Mouse (Mus musculus) stomach, embryonic 16.5 days (tissue): ENCODE results near the gene Nadk2. TPM values are rescaled to one million over a fixed set of nuclear protein-coding genes. Genes with fewer than 3 reads are reported as not detected.

ENCODE experiments used
- ATAC-seq: fragments of 200-750 bp; cut with Nextera tagmentation; 2 replicates; pipeline ENCODE4 v1.8.0; 2017; ENCODE audit warnings: moderate number of reproducible peaks, moderate TSS enrichment; ENCODE audit not compliant: insufficient read depth, low FRiP score
- H3K27ac ChIP-seq: fragments of 300-500 bp; sonication (generic); 2 replicates; pipeline ENCODE4 v1.5.1; 2014; ENCODE audit warnings: low read length
- H3K27me3 ChIP-seq: fragments of 300-500 bp; sonication (generic); 2 replicates; pipeline ENCODE4 v1.6.1; 2014; ENCODE audit warnings: low read length, control low read depth, mixed read lengths; ENCODE audit not compliant: control insufficient read depth, insufficient read depth
- H3K36me3 ChIP-seq: fragments of 300-500 bp; sonication (generic); 2 replicates; pipeline ENCODE4 v1.6.1; 2014; ENCODE audit warnings: low read length; ENCODE audit not compliant: control insufficient read depth, insufficient read depth
- H3K4me1 ChIP-seq: fragments of 300-500 bp; sonication (generic); 2 replicates; pipeline ENCODE4 v1.6.1; 2014; ENCODE audit warnings: low read length, control low read depth, mixed read lengths; ENCODE audit not compliant: control insufficient read depth, insufficient read depth
- H3K4me2 ChIP-seq: fragments of 300-500 bp; sonication (generic); 2 replicates; pipeline ENCODE4 v1.6.1; 2014; ENCODE audit warnings: low read depth, low read length, mixed read lengths
- H3K4me3 ChIP-seq: fragments of 300-500 bp; sonication (generic); replicated peaks from 2 replicates; pipeline ENCODE4 v1.5.1; 2014; ENCODE audit warnings: mild to moderate bottlenecking, low read length
- H3K9ac ChIP-seq: fragments of 300-500 bp; sonication (generic); 2 replicates; pipeline ENCODE4 v1.6.1; 2014; ENCODE audit warnings: low read length
- H3K9me3 ChIP-seq: fragments of 300-500 bp; sonication (generic); replicated peaks from 2 replicates; pipeline ENCODE4 v1.6.1; 2016; ENCODE audit warnings: low read length, control low read depth; ENCODE audit not compliant: control insufficient read depth
- WGBS: fragments of 180-500 bp; shearing (Covaris S2); extraction: QIAGEN DNeasy Blood & Tissue Kit; methylation state at CpG from one replicate; pipeline ENCODE4 v1.1.7; 2014; 5-methylcytosine and 5-hydroxymethylcytosine counted together
- polyA plus RNA-seq: library from polyadenylated mRNA; unstranded; fragments of >200 nt; fragmentation: Nextera tagmentation; extraction: Ambion mirVana; gene quantifications from 2 replicates; pipeline ENCODE4 v1.2.1, GENCODE M21; 2015

Nadk2 gene
- polyA plus RNA-seq, 1 experiment from 2014 or later = 29.7 TPM

DNA sequence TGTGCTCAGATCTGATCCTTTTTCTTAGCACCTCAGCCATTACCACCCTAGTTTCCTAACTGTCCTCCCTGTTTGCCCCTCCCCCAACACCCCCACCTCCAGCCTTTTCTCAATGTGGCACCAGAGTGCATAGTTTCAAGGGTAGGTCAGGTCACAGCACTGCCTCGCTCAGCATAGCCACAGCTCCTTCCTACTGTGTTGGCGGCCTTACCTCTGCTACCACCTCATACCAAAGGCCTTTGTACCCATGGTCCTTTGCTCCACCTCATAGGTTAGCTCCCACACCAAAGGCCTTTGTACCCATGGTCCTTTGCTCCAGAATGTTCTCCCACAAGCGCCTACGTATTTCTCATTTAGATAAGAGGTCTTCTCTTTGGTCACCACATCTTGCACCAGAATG lies 47.8 kb downstream of the Nadk2 start:
- Histone ChIP-seq H3K9ac (no peak overlapping the region), H3K4me3 (no peak overlapping the region), H3K4me1 (no peaks in the 10 kb centered on the region), H3K27ac (no peak overlapping the region), H3K27me3 (no peaks in the 10 kb centered on the region), H3K4me2 (no peak overlapping the region), H3K36me3 (peaks cover 12% of the 10 kb centered on the region), H3K9me3 (no peaks in the 10 kb centered on the region)
- ATAC-seq = no peak
- WGBS = 92% methylated on average over 4 of the region's 4 CpGs

DNA sequence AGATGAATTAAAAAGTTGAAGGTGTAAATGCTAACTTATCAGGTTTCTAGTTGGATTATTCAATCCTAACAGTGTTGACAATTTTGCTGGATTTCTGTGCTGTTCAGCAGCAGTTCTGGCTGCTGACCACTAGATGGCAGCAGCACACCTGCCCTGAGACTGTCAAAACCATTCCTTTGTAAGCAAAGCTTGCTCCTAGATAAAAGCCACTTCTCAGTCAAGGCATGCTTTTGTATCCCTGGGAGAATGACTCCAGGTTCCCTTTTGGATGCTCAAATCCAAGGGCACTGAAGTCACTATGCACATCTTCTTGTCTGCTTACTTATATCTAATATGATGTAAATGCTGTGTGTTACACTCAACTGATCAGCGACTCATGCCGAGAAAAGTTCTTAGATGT lies 49.0 kb downstream of the Nadk2 start:
- Histone ChIP-seq H3K4me1 (no peaks in the 10 kb centered on the region), H3K9ac (no peak overlapping the region), H3K9me3 (no peaks in the 10 kb centered on the region), H3K4me3 (no peak overlapping the region), H3K4me2 (no peak overlapping the region), H3K27ac (no peak overlapping the region), H3K36me3 (peaks cover 12% of the 10 kb centered on the region), H3K27me3 (no peaks in the 10 kb centered on the region)
- no peak for ATAC-seq
- WGBS = 93% methylated on average over 2 of the region's 2 CpGs

DNA sequence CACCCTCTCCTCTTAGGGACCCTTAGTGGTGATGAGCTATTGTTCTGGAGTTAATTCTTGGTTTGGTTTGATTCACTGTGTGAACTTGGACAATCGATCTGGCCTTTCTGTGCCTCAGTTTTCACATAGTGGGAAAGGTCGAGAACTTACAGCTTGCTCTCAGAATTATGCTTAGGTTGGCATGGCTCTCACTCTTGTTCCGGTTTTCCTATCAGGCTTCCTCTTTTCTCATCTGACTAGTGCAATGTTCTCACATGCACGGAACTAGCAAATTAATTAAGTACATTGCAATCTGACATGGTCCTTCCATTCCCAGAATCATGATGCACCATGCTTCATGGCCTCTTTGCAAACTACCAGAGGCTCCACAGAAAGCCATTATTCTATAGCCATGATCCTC lies 51.9 kb downstream of the Nadk2 start:
- Histone ChIP-seq H3K4me2 (no peak overlapping the region), H3K4me3 (no peak overlapping the region), H3K4me1 (no peaks in the 10 kb centered on the region), H3K9me3 (no peaks in the 10 kb centered on the region), H3K9ac (no peak overlapping the region), H3K27ac (no peak overlapping the region), H3K36me3 (peaks cover 8% of the 10 kb centered on the region), H3K27me3 (no peaks in the 10 kb centered on the region)
- 92% methylated on average over 4 of the region's 4 CpGs for WGBS
- ATAC-seq = no peak

DNA sequence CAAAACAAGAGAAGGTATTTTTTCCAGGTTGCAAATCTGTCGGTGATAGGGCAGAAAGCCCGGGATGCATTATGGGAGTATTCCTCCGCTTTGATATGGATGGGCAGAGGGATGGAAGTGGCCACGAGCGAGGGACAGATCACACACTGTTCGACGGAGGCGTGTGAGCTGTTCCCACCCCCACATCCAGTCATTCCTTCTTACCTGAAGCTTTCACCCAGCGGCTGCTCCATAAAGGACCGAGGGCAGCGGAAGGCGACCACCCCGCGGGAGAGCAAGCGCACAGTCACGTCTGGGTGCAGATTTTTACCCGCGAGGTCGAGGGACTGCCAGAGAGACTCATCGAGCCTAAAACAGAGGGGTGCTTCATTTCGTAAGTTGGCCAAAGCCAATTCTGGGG lies 53.8 kb downstream of the Nadk2 start:
- Histone ChIP-seq H3K9me3 (no peaks in the 10 kb centered on the region), H3K4me1 (no peaks in the 10 kb centered on the region), H3K36me3 (peaks cover 13% of the 10 kb centered on the region), H3K4me2 (no peak overlapping the region), H3K9ac (no peak overlapping the region), H3K27me3 (no peaks in the 10 kb centered on the region), H3K4me3 (no peak overlapping the region), H3K27ac (no peak overlapping the region)
- 91% methylated on average over 21 of the region's 21 CpGs for WGBS
- ATAC-seq = no peak

DNA sequence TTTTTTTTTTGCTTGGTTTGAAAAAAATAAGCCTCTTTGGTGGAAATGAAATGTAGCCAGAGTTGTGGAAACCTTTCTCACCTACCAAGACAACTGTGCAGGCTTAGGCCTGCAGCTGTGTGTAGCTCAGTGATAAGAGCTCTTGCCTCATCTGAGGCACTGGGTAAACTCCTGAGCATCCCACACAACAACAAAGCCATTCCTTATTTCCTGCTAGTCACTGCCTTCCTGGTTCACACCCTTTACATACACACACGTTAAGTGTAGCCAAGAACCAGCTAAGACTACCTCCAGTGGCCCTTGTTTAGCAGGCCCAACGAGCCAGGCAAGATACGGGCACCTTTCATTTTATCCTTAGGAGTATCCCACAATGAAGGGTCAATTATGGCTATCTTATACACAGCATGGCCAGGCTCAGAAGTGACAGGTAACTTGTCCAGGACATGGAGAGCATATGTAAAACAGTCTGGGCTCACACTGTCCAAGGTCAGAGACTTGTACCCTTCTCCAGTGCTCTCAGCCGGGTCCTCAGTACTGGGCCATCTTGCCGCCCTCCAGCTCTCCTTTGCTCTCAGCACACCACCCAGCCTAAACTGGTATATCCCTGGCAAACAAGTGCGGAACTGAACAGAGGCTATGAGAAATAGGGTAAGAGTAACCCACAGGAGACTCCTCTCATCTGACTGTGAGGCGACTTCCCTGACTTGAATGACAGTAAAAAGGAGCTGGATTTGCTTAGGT lies 56.2 kb downstream of the Nadk2 start:
- WGBS = 83% methylated on average over 7 of the region's 7 CpGs
- Histone ChIP-seq H3K27ac (peak overlapping the region; percentile 47; the same call in 1 of the 2 replicates), H3K4me3 (no peak overlapping the region), H3K36me3 (peaks cover 10% of the 10 kb centered on the region), H3K9me3 (no peaks in the 10 kb centered on the region), H3K4me1 (no peaks in the 10 kb centered on the region), H3K27me3 (no peaks in the 10 kb centered on the region), H3K4me2 (no peak overlapping the region), H3K9ac (no peak overlapping the region)
- no peak for ATAC-seq

DNA sequence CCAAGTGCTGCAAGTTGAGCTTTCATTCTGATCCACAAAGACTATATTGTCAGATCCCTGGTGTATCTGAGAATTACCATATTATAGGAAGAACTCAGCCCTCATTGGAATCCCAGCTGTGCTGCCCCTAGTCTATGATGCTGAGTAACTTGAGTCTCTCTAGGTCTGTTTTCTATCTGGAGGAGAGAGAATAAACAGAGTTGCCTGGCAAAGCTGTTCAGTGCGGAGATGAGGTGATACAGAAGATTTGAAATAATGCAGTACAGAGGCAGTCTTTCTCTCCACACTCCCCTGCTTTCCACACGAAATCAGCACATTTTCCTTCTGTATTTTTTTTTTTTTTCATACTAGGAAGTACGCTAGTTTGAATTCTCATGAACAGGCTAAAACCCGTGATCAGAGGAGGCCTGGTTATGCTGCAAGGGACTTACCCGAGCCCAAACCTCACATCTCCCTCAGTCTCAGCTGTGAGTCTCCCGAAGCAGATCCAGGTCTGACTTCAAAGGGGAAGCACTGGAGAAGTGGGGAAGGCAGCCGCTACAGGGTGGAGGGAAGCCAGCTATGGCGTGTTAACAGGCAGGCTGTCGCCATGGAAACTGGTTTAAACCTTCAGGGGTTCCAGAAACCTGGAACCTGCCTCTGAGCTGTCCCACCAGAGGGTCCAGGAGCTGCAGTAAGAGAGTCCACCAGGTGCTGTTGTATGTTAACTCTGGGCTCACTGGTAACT lies 59.9 kb downstream of the Nadk2 start:
- Histone ChIP-seq H3K9ac (peak overlapping the region; percentile 25; the same call in 1 of the 2 replicates), H3K9me3 (no peaks in the 10 kb centered on the region), H3K4me1 (peaks cover 7% of the 10 kb centered on the region), H3K27ac (peak overlapping the region; percentile 51; the same call in 1 of the 2 replicates), H3K4me3 (no peak overlapping the region), H3K36me3 (peaks cover 10% of the 10 kb centered on the region), H3K27me3 (no peaks in the 10 kb centered on the region), H3K4me2 (no peak overlapping the region; the same call in 1 of the 2 replicates)
- ATAC-seq = peak; percentile 34; the same call in 1 of the 2 replicates
- 68% methylated on average over 9 of the region's 9 CpGs for WGBS

DNA sequence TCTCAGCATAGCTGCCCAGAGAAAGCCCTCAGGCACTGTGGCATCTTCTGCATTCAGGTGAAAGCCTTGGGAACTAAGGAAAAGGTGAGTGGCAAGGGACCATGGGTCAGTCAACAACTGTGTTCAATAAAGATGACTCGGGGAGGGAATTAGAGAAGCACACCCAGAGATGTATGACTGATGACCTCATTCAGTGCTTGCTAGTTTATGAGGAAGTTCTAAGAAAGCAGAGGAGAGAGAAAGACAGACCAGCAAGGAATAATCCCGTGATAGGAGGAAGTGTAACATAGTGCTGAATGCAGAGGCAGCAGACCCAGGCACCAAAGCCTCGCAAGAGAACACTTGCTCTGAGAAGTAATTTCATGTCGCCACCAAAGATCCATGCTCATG lies 60.4 kb downstream of the Nadk2 start:
- peak overlapping the region; percentile 25; the same call in 1 of the 2 replicates for H3K9ac ChIP-seq
- H3K4me3 ChIP-seq = no peak overlapping the region
- peaks cover 7% of the 10 kb centered on the region for H3K4me1 ChIP-seq
- H3K4me2 ChIP-seq = no peak overlapping the region; the same call in 1 of the 2 replicates
- no peaks in the 10 kb centered on the region for H3K27me3 ChIP-seq
- ATAC-seq = no peak
- H3K27ac ChIP-seq = peak overlapping the region; percentile 51; the same call in 1 of the 2 replicates
- H3K36me3 ChIP-seq = peaks cover 10% of the 10 kb centered on the region
- H3K9me3 ChIP-seq = no peaks in the 10 kb centered on the region
- 68% methylated on average over 4 of the region's 4 CpGs for WGBS

DNA sequence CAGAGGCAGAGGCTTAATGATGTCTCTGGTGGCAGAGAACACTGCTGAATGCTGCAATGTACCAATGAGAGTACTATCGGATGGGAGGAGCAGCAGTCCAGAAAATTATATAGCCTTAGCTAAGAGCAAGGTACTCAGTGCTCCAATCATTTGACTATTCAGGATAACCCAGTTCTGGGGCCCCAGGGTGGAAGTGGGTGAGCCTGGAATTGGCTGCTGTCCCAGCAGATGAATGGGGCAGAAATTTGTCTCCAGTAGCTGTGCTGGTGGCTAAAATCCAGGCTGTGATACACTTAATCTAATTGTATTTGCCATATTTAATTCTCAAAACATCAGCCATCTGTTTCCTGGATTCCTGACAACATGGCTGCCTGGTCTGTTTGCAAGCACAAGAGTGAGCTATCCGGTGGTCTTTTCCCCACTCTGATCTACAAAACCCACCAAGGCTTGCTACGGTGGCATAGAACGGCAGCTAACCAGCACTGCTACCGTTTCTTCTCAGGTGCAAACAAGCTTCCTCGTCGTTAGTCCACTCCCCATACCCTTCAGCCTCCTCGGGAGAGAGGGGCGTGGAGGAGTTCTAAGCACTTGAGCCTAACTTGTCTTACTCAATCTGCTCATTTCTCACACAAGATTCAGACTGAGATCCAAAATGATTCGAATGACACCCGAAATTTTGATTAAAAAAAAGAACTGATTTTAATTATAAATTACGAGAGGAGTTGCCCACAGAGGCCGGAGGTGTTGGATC lies 61.8 kb downstream of the Nadk2 start:
- H3K4me1 ChIP-seq = peaks cover 7% of the 10 kb centered on the region
- H3K4me2 ChIP-seq = no peak overlapping the region
- no peaks in the 10 kb centered on the region for H3K9me3 ChIP-seq
- WGBS = 71% methylated on average over 13 of the region's 13 CpGs
- no peaks in the 10 kb centered on the region for H3K27me3 ChIP-seq
- no peak overlapping the region for H3K4me3 ChIP-seq
- no peak for ATAC-seq
- peak overlapping the region; percentile 57; the same call in 1 of the 2 replicates for H3K27ac ChIP-seq
- H3K9ac ChIP-seq = peak overlapping the region; percentile 16; the same call in 1 of the 2 replicates
- peaks cover 11% of the 10 kb centered on the region for H3K36me3 ChIP-seq
